Mouse (Mus musculus): ENCODE results near the gene Prph2. TPM values are rescaled to one million over a fixed set of nuclear protein-coding genes. Genes with fewer than 3 reads are reported as not detected.

Gene Prph2
- polyA plus RNA-seq, 1 experiment from 2014 or later: not detected

DNA sequence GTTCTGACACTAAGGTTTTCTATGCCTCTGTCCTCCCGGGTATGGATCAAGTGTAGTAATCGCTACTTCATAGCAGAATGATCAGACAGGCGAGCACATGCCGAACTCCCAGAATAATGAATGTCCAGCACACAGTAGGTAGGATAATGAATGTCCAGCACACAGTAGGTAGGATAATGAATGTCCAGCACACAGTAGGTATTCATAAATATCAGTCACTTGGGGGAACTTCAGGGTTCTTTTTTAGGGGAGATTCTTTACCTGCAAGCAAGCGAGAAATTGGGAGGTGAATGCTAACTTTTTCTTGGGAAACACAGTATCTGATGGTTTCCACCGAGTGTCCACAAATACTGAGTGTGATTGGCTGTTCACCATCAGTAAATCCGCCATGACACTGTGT lies 62.3 kb downstream of the Prph2 start:
- H3K9me3 ChIP-seq (replicated peaks; ENCODE audit: control insufficient read depth, low read length): peaks cover 4% of the 10 kb centered on the region; the same call in 1 of the 2 replicates
- ATAC-seq (replicated peaks; ENCODE audit: extremely low read depth, insufficient read depth, low FRiP score): no peak
- H3K27ac ChIP-seq (ENCODE audit: low read length): no peak overlapping the region
- no peak overlapping the region for H3K4me3 ChIP-seq (ENCODE audit: low read length)
- peaks cover 76% of the 10 kb centered on the region for H3K36me3 ChIP-seq (ENCODE audit: control insufficient read depth, insufficient read depth)
- 93% methylated on average over 7 of the region's 7 CpGs for WGBS
- H3K4me2 ChIP-seq (ENCODE audit: low read depth, low read length): no peak overlapping the region
- H3K4me1 ChIP-seq (ENCODE audit: control insufficient read depth, insufficient read depth, low read length): no peaks in the 10 kb centered on the region
- H3K27me3 ChIP-seq (ENCODE audit: control insufficient read depth, insufficient read depth, low read length): no peaks in the 10 kb centered on the region
- no peak overlapping the region for H3K9ac ChIP-seq (ENCODE audit: low read length)

Other genes with a start within 250 kb of the Prph2 start
- gene Rrp36, start 236.1 kb upstream of the Prph2 start, polyA plus RNA-seq (2015; fragmentation: Nextera tagmentation; extraction: Ambion mirVana): 39.0 and 39.7 TPM in 2 replicates
- 109 and 115 TPM in 2 replicates for gene Mea1, start 231.7 kb upstream of the Prph2 start, polyA plus RNA-seq (2015; fragmentation: Nextera tagmentation; extraction: Ambion mirVana)
- 175 and 179 TPM in 2 replicates for gene Klhdc3, start 229.5 kb upstream of the Prph2 start, polyA plus RNA-seq (2015; fragmentation: Nextera tagmentation; extraction: Ambion mirVana)
- 56.1 and 59.9 TPM in 2 replicates for gene Ppp2r5d, start 205.3 kb upstream of the Prph2 start, polyA plus RNA-seq (2015; fragmentation: Nextera tagmentation; extraction: Ambion mirVana)
- gene Pex6, start 199.0 kb upstream of the Prph2 start, polyA plus RNA-seq (2015; fragmentation: Nextera tagmentation; extraction: Ambion mirVana): 13.3 and 15.1 TPM in 2 replicates
- 1.8 and 2.5 TPM in 2 replicates for gene Gnmt, start 181.3 kb upstream of the Prph2 start, polyA plus RNA-seq (2015; fragmentation: Nextera tagmentation; extraction: Ambion mirVana)
- gene Cnpy3, start 158.2 kb upstream of the Prph2 start, polyA plus RNA-seq (2015; fragmentation: Nextera tagmentation; extraction: Ambion mirVana): 50.6 and 51.4 TPM in 2 replicates
- gene Ptcra, start 146.7 kb upstream of the Prph2 start, polyA plus RNA-seq (2015; fragmentation: Nextera tagmentation; extraction: Ambion mirVana): 17.0 and 38.9 TPM in 2 replicates
- gene 2310039H08Rik, start 137.8 kb upstream of the Prph2 start, polyA plus RNA-seq (2015; fragmentation: Nextera tagmentation; extraction: Ambion mirVana): 52.0 and 55.1 TPM in 2 replicates
- 93.0 and 103 TPM in 2 replicates for gene Rpl7l1, start 127.8 kb upstream of the Prph2 start, polyA plus RNA-seq (2015; fragmentation: Nextera tagmentation; extraction: Ambion mirVana)
- gene Bicral, start 52.0 kb upstream of the Prph2 start, polyA plus RNA-seq (2015; fragmentation: Nextera tagmentation; extraction: Ambion mirVana): 3.5 and 3.9 TPM in 2 replicates
- 40.3 and 42.9 TPM in 2 replicates for gene Tbcc, start 19.8 kb upstream of the Prph2 start, polyA plus RNA-seq (2015; fragmentation: Nextera tagmentation; extraction: Ambion mirVana)
- 17.1 and 17.9 TPM in 2 replicates for gene Ubr2, start 100.1 kb downstream of the Prph2 start, polyA plus RNA-seq (2015; fragmentation: Nextera tagmentation; extraction: Ambion mirVana)